Mouse (Mus musculus) embryonic fibroblast, embryonic 13.5 days (primary cell): ENCODE measurements around the gene Olfr113. TPM values are rescaled to one million over a fixed set of nuclear protein-coding genes. Genes with fewer than 3 reads are reported as not detected.
"Not testable (repeated sequence)": the region's sequence is repeated elsewhere in the genome, so short reads cannot be mapped to it uniquely, and the experiment has no call there.

Source experiments
- H3K27ac ChIP-seq: 2 replicates; pipeline ENCODE4 v1.5.1; 2012; ENCODE audit warnings: low read length, control low read depth, inconsistent platforms; ENCODE audit not compliant: insufficient read depth
- H3K4me1 ChIP-seq: 2 replicates; pipeline ENCODE4 v1.6.1; 2011; ENCODE audit warnings: low read length; ENCODE audit not compliant: control insufficient read depth, insufficient read depth
- H3K4me3 ChIP-seq: 2 replicates; pipeline ENCODE4 v1.5.1; 2011; ENCODE audit warnings: mild to moderate bottlenecking, control low read depth, low read length; ENCODE audit not compliant: insufficient read depth
- CTCF ChIP-seq: IDR thresholded peaks from 2 replicates; pipeline ENCODE4 v1.5.1; 2011; ENCODE audit warnings: mild to moderate bottlenecking, control low read depth, low read length, moderate library complexity, borderline replicate concordance; ENCODE audit not compliant: insufficient read depth
- POLR2A ChIP-seq: IDR thresholded peaks from 2 replicates; pipeline ENCODE4 v1.6.1; 2011; ENCODE audit warnings: low read depth, mild to moderate bottlenecking, control low read depth, low read length, moderate library complexity
- polyA plus RNA-seq: library from polyadenylated mRNA; stranded (reverse); fragments of >200 nt; gene quantifications from 2 replicates; pipeline ENCODE4 v1.2.4, GENCODE M21; 2011; ENCODE audit warnings: low read depth; ENCODE audit not compliant: missing spikeins, insufficient read length

Gene Olfr113
- polyA plus RNA-seq = not detected in 2 replicates

DNA sequence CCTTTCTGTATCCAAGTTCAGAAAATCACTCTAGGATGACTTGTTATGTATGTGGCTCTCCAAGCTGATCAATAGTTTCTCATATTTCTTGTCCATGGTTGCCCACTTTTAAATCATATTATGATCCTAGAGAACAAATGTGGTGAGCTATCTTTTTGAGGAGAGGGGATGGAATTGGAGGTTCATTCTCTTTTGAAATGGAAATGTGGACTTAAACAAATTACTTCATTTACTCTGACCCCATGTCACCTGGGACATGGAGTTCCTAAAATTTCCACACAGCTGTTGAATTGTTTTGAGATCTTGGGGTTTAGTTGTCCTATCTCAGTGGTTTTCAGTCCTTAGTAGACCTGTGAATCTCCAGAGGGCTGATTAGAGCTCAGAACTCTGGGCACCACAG lies at the start of gene Olfr113:
Gene Olfr113 (minus strand): TSS at position 101 of the 400 bp plus-strand sequence.
- TF ChIP-seq POLR2A (no peak), CTCF (no peak)
- H3K4me3 ChIP-seq = no peak within 1 kb of the TSS
- no peaks in the 10 kb centered on the region for H3K4me1 ChIP-seq
- H3K27ac ChIP-seq = no peak within 1 kb of the TSS

DNA sequence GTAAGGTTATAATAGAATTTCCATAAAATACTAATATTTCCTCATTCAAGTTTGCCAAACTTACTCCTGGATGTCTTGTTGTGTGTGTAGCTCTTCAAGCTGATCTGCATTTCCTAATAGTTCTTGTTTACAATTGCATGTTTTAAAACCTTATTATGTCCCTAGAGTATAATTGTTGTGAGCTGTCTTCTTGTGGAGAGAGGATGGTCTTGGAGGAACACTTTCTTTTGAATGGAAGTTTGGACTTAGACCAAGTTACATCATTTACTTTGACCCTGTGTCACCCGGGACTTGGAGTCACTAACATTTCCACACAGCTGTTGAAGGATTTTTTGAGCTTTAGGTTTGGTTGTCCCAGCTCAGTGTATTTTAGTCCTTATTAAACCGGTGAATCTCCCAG lies 49.5 kb upstream of the Olfr113 start, which contains the start of the genes Olfr115 and Olfr116:
Gene Olfr115 (minus strand): TSS at position 101 of the 400 bp plus-strand sequence.
Gene Olfr116 (minus strand): TSS at position 191 of the 400 bp plus-strand sequence.
- no peak within 1 kb of the TSS for H3K27ac ChIP-seq
- H3K4me1 ChIP-seq = no peaks in the 10 kb centered on the region
- no peak within 1 kb of the TSS for H3K4me3 ChIP-seq
- no peak for TF ChIP-seq CTCF
- TF ChIP-seq POLR2A = no peak

DNA sequence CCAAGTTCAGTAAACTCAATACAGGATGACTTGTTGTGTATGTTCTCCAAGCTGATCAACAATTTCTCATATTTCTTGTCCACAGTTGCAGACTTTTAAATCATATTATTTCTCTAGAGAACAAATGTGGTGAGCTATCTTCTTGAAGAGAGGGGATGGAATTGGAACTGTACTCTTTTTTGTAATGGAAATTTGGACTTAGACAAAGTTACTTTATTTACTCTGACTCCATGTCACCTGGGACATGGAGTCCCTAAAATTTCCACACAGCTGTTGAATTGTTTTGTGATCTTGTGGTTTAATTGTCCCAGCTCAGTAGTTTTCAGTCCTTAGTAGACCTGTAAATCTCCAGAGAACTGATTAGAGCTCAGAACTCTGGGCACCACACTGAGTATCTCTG lies 15.2 kb upstream of the Olfr113 start, which contains the start of gene Olfr114:
Gene Olfr114 (minus strand): TSS at position 101 of the 400 bp plus-strand sequence.
- H3K4me3 ChIP-seq = no peak within 1 kb of the TSS
- H3K27ac ChIP-seq = no peak within 1 kb of the TSS
- TF ChIP-seq POLR2A = no peak
- no peak for TF ChIP-seq CTCF
- no peaks in the 10 kb centered on the region for H3K4me1 ChIP-seq

DNA sequence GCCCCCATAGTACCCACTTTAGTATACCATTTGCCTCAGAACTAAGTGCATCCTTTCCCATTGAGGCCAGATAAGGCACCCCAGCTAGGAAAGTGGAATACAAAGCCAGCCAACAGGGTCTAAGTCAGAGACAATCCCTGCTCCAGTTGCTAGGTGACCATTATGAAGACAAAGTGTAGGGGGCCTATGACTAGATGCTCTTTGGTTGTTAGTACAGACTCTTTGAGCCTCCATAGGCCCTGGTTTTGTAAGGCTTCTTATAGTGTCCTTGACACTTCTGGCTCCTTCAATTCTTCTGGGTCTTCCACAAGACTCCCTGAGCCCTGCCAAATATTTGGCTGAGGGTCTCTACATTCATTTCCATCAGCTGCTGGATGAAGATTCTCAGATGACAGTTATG lies 8.1 kb downstream of the Olfr113 start, which contains the start of gene Olfr112:
Gene Olfr112 (minus strand): TSS at position 101 of the 400 bp plus-strand sequence.
- H3K4me3 ChIP-seq = no peak within 1 kb of the TSS
- TF ChIP-seq CTCF = no peak
- no peak for TF ChIP-seq POLR2A
- H3K4me1 ChIP-seq = no peaks in the 10 kb centered on the region
- H3K27ac ChIP-seq = no peak within 1 kb of the TSS

DNA sequence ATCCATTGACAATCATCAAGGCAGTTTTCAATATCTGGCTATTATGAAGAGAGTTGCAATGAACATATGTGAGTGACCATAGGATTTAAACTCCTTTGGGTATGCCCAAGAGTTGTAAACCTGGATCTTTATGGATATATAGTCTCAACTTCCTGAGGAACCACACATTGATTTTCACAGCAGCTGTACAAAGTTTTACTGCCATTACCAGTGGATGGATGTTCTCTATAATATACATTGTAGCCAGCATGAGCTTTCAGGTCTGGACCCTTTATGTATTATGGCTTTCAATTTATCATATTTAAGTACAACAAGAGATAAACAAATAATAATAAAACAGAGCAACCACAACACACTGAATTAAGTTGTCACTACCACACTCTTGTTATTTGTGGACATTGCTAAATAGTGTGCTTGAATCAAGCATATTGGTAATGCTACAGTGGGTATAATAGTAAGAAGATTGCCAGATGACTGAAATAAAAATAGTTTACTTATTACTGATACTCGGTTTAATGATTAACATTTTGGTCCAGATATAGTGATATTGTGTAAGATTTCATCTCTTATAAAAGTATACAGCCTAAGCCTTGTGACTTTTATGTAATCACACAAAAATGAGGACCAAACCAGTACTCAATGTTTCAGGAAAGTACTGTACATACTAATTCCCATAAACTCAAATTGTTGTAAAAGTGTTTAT lies 18.4 kb downstream of the Olfr113 start:
- Histone ChIP-seq H3K4me3 (no peak overlapping the region), H3K4me1 (no peaks in the 10 kb centered on the region), H3K27ac (no peak overlapping the region)
- TF ChIP-seq CTCF = no peak
- TF ChIP-seq POLR2A = no peak

DNA sequence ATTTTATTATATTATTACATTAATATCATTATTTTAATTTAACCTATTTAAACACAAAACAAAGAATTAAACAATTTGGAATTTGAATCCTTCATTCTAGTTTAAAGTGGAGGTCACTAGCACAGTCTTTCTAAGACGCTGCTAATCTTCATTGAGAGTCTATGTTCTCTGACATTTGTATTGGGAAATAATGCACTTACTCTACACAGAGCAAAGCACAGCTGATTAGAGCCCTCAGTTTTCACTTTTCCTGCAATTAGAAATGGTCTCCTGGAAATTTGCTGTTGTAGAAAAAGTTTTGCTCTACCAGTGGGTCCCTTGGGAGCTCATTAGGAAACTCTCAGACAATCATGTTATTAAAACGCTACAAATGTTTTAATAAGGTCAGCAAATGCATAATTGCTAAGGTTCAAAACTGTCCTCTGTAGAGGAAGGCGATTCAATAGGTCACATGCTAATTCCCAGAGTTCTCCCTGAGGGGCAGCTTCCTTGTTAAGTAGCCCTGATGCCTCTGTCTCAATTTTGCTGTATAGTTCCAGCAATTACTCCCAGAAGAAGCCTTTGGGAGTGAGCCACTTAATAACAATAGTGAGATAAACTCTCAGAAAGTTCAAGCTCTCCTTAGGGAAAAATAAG lies 33.5 kb downstream of the Olfr113 start:
- H3K4me1 ChIP-seq = no peaks in the 10 kb centered on the region
- TF ChIP-seq CTCF (no peak), POLR2A (no peak)
- H3K4me3 ChIP-seq = no peak overlapping the region
- no peak overlapping the region for H3K27ac ChIP-seq

DNA sequence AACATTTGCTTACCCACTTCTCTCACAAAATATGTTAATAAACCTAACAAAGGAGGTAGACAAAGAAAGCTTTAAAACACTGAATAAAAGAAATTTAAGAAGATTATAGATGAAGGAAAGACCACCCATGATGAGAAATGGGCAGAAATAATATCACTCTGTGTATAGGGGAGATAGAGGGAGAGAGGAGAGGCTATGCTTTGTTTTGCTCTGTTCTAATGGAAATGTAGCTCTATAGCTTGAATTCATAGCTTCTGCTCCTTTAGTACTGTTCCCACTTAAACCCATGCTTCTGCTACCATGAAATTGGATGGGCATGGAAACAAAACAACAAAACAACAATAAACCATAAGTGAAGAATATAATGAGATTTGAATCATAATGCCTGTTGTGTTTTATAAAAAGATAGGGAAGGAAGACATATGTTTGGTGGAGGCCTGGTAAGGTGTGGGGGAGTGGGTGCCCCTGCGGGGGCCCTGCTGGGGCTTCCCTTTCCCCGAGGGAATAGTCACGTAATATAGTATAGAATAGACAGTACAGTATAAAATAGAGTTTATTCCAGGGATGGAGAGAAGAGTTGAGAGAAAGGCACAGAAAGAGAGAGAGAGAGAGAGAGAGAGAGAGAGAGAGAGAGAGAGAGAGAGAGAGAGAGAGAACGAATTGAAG lies 35.9 kb downstream of the Olfr113 start:
- no peak for TF ChIP-seq CTCF
- TF ChIP-seq POLR2A = no peak
- Histone ChIP-seq H3K4me1 (no peaks in the 10 kb centered on the region), H3K4me3 (no peak overlapping the region), H3K27ac (no peak overlapping the region)

DNA sequence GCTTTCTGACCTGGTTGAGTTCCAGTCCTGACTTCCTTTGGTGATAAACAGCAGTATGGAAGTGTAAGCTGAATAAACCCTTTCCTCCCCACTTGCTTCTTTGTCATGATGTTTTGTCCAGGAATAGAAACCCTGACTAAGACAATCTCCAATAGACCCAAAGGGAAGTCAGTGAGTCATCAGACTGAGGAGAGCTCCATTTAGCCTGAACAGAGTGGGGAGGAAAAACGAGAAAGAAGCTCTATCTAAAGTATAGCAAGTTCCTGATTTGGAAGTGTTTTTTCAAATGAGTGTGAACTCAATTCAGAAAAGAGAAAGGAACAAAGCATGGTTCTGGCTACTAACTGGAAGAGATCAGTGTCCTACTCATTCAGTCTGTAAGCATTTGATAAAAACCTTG lies 39.0 kb downstream of the Olfr113 start:
- H3K4me1 ChIP-seq, H3K4me3 ChIP-seq, H3K27ac ChIP-seq: not testable (repeated sequence)

DNA sequence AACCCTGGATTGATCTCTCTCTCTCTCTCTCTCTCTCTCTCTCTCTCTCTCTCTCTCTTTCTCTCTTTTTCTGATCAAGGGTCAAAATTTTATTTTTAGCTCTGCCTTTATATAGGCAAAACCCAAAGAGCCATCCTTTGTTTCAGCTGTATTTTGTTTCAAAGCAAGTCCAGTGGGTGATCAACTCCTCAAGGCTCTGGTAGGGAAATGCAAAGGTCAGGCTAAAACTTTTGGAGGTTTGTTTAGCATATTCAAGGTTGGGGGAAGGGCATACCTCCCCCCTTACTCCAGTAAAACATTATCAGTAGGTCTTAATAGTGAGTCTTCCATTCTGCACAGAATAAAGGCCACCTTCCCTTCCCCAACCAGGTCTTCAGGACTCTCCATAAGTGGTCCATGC lies 42.3 kb downstream of the Olfr113 start:
- H3K4me1 ChIP-seq = no peaks in the 10 kb centered on the region
- H3K27ac ChIP-seq = no peak overlapping the region
- TF ChIP-seq CTCF = no peak
- no peak for TF ChIP-seq POLR2A
- no peak overlapping the region for H3K4me3 ChIP-seq

DNA sequence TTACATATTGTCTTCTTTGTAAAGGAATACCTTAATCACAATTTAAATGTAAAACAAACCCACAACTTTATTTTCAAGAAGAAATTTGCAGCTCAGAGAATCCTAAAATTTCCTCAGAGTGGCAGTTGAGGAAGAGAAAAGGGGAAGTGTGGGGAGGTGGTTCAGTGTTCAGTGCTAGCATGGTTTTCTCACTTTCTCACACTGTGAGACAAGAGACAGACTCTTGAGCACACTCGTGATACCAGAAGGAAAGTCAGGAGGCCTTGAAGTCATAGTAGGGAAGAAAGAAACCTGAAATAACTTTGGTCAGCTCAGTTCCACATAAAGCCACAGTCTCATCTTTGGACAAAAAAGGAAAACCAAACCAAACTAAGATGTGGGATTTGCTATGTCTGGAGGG lies 52.0 kb downstream of the Olfr113 start:
- not testable (repeated sequence) for H3K27ac ChIP-seq, H3K4me3 ChIP-seq, H3K4me1 ChIP-seq

DNA sequence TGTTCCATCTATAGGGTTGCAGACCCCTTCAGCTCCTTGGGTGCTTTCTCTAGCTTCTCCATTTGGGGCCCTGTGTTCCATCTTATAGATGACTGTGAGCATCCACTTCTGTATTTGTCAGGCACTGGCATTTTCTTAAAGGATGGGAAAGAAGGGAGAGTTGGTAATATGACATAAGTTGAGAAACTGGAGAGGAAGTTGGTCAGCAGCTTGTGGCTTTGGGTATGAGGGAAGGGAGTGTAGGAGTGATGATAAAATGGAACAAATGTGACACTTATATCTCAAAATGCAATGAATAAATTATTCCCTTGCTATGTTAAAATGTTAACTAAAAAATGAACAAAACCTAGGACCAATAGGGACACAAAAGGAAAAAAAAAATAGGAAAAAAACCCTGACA lies 52.9 kb downstream of the Olfr113 start:
- not testable (repeated sequence) for H3K4me3 ChIP-seq, H3K4me1 ChIP-seq, H3K27ac ChIP-seq

Other genes with a start within 250 kb of the Olfr113 start
- gene Olfr103, start 238.0 kb downstream of the Olfr113 start, polyA plus RNA-seq = not detected in 2 replicates
- gene Olfr104-ps, start 218.1 kb downstream of the Olfr113 start, polyA plus RNA-seq = not detected in 2 replicates
- gene Olfr105-ps, start 198.6 kb downstream of the Olfr113 start, polyA plus RNA-seq = not detected in 2 replicates
- gene Olfr106-ps, start 187.3 kb downstream of the Olfr113 start, polyA plus RNA-seq = not detected in 2 replicates
- gene Olfr107, start 178.4 kb downstream of the Olfr113 start, polyA plus RNA-seq = not detected in 2 replicates
- gene Olfr108, start 132.2 kb downstream of the Olfr113 start, polyA plus RNA-seq = not detected in 2 replicates
- not detected in 2 replicates for gene Olfr109, start 118.7 kb downstream of the Olfr113 start, polyA plus RNA-seq
- gene H2-M2, start 94.1 kb downstream of the Olfr113 start, polyA plus RNA-seq = not detected in 2 replicates
- not detected in 2 replicates for gene Olfr110, start 85.2 kb downstream of the Olfr113 start, polyA plus RNA-seq
- not detected in 2 replicates for gene Olfr111, start 69.6 kb downstream of the Olfr113 start, polyA plus RNA-seq
- gene Olfr112, start 8.2 kb downstream of the Olfr113 start, polyA plus RNA-seq = not detected in 2 replicates
- not detected in 2 replicates for gene Olfr114, start 15.1 kb upstream of the Olfr113 start, polyA plus RNA-seq
- gene Olfr115, start 49.4 kb upstream of the Olfr113 start, polyA plus RNA-seq = not detected in 2 replicates
- not detected in 2 replicates for gene Olfr116, start 49.5 kb upstream of the Olfr113 start, polyA plus RNA-seq
- gene Olfr117, start 86.1 kb upstream of the Olfr113 start, polyA plus RNA-seq = not detected in 2 replicates
- gene Olfr118, start 89.3 kb upstream of the Olfr113 start, polyA plus RNA-seq = not detected in 2 replicates
- not detected in 2 replicates for gene Olfr119, start 118.9 kb upstream of the Olfr113 start, polyA plus RNA-seq
- not detected in 2 replicates for gene Olfr120, start 144.1 kb upstream of the Olfr113 start, polyA plus RNA-seq
- gene Olfr121, start 171.2 kb upstream of the Olfr113 start, polyA plus RNA-seq = not detected in 2 replicates
- not detected in 2 replicates for gene Olfr122, start 190.9 kb upstream of the Olfr113 start, polyA plus RNA-seq
- gene Olfr123, start 215.9 kb upstream of the Olfr113 start, polyA plus RNA-seq = not detected in 2 replicates
- gene Olfr124, start 222.2 kb upstream of the Olfr113 start, polyA plus RNA-seq = not detected in 2 replicates